Mouse (Mus musculus) left cerebral cortex, postnatal 36 days (tissue): ENCODE measurements around the gene 4930432K21Rik. TPM values are rescaled to one million over a fixed set of nuclear protein-coding genes. Genes with fewer than 3 reads are reported as not detected.

ENCODE experiments used
- DNase-seq, 2 experiments: peaks; one replicate each; pipeline ENCODE4 v3.0.0; 2021 to 2022; ENCODE audit warnings: low spot score in 2 of 2, mixed read lengths in 1 of 2
- intact Hi-C: fragments of 180-260 bp; cut with DNase I; formaldehyde crosslinking; loops from one replicate; pipeline ENCODE4 v1.15.1; 2025
- total RNA-seq, 2 experiments: library from RNA; stranded (reverse); gene quantifications; 2 replicates each; pipeline ENCODE4 v1.2.3; 2021

Gene 4930432K21Rik
- total RNA-seq, result 1 to 10 TPM; 1.7 to 2.1 TPM

DNA sequence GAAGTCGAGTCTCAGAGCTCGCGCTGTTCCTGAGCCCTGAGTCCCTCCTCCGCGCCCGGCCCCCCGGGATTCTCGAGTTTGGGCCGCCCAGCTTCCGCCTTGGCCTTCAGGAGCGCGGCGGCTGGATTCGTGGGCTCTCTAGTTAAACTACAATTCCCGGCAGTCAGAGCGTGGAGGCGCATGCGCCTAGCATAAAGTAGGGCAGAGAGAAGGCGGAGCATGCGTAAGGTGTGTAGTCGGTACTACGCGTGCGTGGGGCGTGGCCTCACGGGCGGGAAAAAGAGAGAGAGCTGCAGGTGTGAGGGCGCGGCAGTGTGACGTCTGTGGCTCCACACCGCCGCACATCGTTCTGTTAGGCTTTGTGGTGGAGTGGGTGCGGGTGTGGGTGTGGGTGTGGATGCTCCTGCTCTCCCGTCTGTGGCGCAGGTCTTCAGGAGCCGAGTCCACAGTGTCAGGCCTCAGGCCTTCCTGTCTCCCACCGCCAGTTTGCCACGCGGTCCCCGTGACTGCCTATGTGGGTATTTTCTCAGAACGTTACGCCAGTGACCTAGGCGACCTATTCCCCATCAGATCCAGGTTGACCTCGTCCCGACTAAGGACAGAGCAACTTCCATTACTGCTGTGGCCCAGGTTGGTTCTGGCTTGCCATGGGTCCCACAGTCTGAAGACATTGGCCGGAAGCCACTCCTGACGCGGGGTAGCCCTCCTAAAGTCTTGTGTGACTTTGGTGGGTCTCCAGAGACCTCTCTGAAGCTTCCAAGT lies at the start of gene 4930432K21Rik, which contains the start of gene Cc2d1a:
TSS of gene 4930432K21Rik (plus strand) at position 257 of the 762 bp plus-strand sequence.
TSS of gene Cc2d1a (minus strand) at position 168 of the 762 bp plus-strand sequence.
- intact Hi-C loops, result no loop called here
- DNase-seq, result peak; percentile 94 to 95

DNA sequence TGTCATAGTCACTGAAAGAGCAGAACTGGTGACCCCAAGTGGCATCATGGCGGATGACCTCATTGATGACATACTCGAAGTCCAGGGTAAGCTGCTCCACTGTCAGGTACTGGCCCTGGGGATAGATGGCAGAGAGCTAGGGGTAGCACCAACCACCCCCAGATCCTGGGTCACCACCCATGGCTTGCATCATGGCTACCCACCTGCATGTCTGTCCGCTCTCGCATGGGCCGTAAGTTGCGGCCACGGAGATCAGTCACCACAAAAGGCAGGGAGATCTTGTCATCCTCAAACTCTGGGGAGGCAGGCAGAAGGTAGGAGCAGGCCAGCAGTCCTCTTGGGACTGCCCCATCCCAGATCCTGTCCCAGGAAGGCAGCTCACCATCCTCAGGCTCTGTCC lies 49.4 kb upstream of the 4930432K21Rik start:
- DNase-seq, result no peak
- intact Hi-C loops, result loop anchor here (5.0 kb wide), 1 partner anchor 34 kb away; no protein-coding TSS in a partner anchor

DNA sequence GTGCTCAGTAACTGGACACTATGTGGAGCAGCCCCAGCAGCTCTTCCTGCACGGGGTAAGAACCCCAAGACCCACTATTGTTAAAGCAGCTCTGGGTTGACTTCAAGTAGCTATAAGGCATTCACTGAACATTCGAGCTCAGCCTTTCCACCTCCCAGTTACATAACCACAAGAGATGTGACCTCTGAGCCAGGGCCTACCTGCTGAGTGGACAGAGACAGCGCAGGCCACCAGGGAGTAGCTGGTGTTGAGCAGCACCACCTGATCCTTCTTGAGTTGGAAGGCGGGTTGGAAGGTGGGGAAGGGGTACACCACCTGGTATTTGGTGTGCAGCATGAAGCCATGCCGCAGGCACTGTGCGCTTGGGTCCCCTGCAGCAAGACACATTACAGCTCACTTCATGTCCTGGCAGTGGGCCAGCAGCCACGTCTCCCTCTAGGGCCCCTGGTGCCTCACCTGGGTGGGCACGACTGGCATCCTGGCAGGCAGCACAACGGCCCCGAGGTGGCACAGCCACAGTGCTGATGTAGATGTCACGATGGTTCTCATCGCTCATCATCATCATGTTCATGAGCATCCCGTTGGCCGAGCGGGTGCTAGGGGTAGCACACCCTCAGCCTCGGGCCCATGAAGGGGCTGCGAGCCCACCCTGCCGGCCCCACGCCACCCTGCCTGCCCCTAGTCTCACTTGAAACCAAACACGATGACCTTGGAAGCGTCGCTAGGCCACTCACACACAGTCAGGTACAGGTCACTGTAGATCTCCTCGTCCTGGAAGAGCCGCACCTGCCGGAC lies 46.2 kb upstream of the 4930432K21Rik start:
- intact Hi-C loops, result no loop called here
- DNase-seq, result no peak

- no peak for DNase-seq
- intact Hi-C loops, result no loop called here
Observed at GRCm38 (mm10) chr8:84103601-84104000, 44.2 kb upstream of the 4930432K21Rik start.

- intact Hi-C loops, result no loop called here
- DNase-seq, result peak in 1 of 2 experiments; percentile 44
Observed at GRCm38 (mm10) chr8:84104221-84104620, 43.6 kb upstream of the 4930432K21Rik start.

DNA sequence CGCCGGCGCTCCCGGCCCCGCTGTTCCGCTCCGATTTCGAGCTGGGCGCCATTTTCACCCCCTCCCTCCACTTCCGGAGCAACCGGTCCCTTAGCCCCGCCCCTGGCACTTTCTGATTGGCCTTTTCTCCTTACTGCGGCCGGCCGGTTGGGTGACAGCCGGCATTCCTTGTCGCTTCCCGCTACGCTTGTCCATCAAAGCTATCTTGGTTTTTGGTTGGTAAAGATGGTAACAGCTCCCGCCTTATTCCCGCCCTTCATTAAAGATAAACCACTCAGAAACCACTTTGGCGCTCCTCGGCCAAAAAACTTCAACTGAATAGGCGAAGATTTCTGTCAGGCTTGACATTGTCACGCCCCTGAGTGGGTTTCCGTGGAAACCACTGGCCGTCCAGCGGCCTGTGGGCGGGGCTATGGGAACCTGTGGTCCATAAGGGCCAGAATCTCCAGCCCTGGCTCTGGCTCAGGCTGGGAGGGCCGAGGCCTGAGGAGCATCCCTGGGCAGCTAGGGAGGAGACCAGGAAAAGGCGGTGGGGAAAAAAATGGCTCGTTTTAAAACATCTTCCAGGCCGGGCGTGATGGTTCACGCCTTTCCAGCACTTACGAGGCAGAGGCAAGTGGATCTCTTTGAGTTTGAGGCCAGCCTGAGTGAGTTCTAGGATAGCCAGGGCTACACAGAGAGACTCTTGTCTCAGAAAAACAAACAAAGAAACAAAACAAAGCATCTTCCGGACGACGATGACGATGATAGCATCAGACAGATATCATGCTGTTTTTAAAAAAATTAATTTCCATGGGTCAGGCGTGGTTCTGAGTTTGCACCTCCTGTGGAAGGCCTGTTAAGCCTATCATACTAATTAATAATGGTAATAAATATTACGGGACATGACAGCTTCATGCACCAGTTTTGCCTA lies 42.9 kb upstream of the 4930432K21Rik start, which contains the start of gene Dcaf15:
TSS of gene Dcaf15 (minus strand) at position 72 of the 913 bp plus-strand sequence.
- intact Hi-C loops, result loop anchor here (5.0 kb wide), 1 partner anchor 68 kb away; no protein-coding TSS in a partner anchor

DNA sequence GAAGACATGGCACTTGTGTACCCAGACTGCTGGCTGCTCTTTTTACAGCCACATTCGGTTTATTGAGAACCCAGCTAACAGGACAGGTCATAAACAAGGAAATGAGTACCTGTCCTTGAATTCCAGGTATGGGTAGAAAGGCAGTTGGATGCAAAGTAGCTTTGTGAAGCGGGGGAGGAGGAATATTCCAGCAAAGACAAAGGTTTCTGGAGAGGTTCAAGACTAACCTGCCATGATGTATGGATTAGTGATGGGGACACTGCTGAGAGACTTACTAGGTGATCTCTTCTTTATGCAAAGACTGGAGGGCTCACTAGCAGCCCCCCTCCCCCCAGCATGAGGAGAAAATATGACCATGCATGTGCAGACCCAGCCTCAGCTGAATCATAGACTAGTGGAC lies 42.1 kb upstream of the 4930432K21Rik start:
- intact Hi-C loops, result loop anchor here (5.0 kb wide), 1 partner anchor 68 kb away; no protein-coding TSS in a partner anchor
- DNase-seq, result no peak

More for the DNA sequence above, 42.9 kb upstream of the 4930432K21Rik start, which contains the start of gene Dcaf15:
- DNase-seq, result peak; percentile 94 to 96

GRCm38 (mm10) chr8:84106216-84107040 lies 41.4 kb upstream of the 4930432K21Rik start:
- DNase-seq, result no peak
- intact Hi-C loops, result loop anchor here (5.0 kb wide), 1 partner anchor 69 kb away; no protein-coding TSS in a partner anchor

DNA sequence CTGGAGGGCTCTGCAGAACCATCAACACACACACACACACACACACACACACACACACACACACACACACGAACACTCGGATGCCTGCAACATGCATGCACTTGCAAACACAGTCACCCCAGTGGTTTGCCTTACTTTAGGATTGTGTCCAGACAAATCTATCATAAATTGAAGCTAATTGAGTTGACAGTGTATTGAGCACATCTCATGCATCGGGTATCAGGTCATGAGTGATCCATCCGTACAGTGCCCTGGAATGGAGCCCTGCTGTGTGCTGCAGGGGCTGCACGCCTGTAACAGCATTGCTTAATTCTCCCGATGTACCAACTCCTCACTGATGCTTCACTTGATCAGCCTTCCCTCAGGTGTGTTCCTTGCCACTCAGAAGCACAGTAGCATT lies 32.2 kb upstream of the 4930432K21Rik start:
- intact Hi-C loops, result no loop called here
- no peak for DNase-seq

GRCm38 (mm10) chr8:84122151-84122550 lies 25.7 kb upstream of the 4930432K21Rik start:
- intact Hi-C loops, result no loop called here
- DNase-seq, result no peak

- no peak for DNase-seq
- intact Hi-C loops, result no loop called here
Observed at GRCm38 (mm10) chr8:84125656-84126055, 22.2 kb upstream of the 4930432K21Rik start, which contains the start of gene Podnl1. Podnl1 (plus strand) TSS chr8:84125989.

GRCm38 (mm10) chr8:84126742-84127141 lies 21.1 kb upstream of the 4930432K21Rik start:
- intact Hi-C loops, result no loop called here
- no peak for DNase-seq

- no peak for DNase-seq
- intact Hi-C loops, result no loop called here
Observed at GRCm38 (mm10) chr8:84127202-84127901, 20.5 kb upstream of the 4930432K21Rik start.

DNA sequence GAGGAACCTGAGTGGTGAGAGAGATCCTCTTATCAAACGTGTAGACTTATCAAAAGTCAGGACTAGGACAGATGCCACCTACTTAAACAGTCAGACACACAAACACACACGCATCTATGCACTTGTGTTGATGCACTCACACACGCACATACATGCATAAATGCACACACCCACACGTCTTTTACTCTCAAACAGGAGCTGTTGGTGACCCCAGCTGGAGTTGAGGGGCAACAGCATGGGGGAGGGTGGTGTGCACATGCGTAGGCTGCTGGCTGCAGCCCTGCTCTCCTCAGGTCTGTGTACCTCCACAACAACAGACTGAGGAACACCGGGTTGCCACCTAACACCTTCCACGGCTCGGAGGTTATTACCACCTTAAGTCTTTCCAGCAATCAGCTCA lies 19.5 kb upstream of the 4930432K21Rik start:
- intact Hi-C loops, result no loop called here
- no peak for DNase-seq

DNA sequence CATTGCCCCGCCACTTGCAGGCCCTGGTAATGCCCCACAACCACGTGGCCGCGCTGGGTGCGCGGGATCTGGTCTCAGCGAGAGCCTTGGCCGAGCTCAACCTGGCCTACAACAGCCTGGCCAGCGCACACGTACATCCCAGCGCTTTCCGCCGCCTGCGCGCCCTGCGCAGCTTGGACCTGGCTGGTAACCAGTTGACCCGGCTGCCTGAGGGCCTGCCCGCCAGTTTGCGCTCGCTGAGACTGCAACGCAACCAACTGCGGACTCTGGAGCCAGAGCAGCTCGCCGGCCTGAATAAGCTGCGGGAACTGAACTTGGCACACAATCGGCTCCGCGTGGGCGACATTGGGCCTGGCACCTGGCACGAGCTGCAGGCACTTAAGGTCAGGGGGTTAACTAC lies 17.0 kb upstream of the 4930432K21Rik start:
- no peak for DNase-seq
- intact Hi-C loops, result loop anchor here (5.0 kb wide), 1 partner anchor 34 kb away; no protein-coding TSS in a partner anchor

DNA sequence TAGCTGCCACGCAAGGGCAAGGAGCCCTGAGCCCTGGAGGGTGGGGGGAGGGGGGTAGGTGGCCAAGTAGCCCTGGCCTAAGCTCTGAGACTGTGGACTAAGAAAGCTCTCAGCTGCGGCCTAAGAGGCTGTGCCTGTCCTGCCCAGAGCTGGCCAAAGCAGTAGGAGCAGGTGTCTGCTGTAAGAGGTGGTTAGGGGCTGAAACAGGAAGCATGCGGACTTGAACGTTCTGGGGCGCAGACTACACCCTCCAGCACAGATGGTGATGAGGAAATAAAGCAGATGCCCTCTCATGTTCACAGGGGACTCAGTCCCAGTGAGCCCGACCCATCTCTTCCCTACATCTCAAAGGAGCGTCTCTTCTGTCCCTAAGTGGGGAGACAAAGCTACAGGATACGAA lies 15.6 kb upstream of the 4930432K21Rik start:
- intact Hi-C loops, result loop anchor here (5.0 kb wide), 1 partner anchor 35 kb away; no protein-coding TSS in a partner anchor
- no peak for DNase-seq

DNA sequence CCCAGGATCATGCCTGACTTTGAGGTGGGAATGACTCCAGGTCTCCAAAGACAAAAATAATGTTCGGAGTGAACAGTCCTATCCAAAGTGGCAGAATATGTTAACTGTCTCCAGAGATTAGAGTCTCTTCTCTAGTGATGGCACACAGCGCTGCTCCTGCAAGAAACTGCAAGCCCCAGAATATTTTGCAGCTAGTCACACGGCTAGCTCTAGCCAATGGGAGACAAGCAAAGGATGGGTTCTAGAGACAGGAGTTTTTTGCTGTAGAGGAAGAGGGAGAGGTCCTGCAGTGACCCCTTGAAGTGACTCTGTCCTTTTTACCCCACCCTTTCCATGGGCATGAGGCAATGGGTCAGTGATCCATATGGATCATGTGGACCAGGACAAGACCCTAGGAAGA lies 10.0 kb upstream of the 4930432K21Rik start:
- DNase-seq, result no peak
- intact Hi-C loops, result no loop called here

DNA sequence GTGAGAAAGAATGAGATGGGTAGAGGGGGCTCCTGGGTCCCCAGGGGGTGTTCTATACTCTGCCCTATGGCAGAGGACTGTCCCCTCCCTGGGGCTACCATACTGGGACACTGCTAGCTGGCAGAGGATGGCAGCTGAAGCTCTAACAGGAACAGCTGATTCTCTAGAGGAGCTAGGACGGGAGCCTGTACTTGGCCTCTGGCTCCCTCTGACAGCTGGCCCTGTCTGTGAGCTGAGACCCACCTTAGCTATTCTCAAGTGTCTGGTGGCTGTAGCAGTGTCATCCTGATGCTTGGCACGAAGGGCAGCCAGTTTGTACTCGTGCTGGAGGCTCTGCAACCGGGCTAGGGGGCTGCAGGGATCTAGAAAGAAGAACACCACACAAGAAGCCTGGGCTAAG lies 7.0 kb upstream of the 4930432K21Rik start:
- intact Hi-C loops, result no loop called here
- DNase-seq, result no peak
